Mouse (Mus musculus) heart, postnatal 36 days (tissue): ENCODE measurements around the gene Fadd. TPM values are rescaled to one million over a fixed set of nuclear protein-coding genes. Genes with fewer than 3 reads are reported as not detected.
A peak's percentile ranks its signal among the peaks of the same experiment; 100 is the strongest.

Experiments used
- DNase-seq, 2 experiments: peaks; one replicate each; pipeline ENCODE4 v3.0.0; 2021 to 2022
- intact Hi-C: fragments of 180-260 bp; cut with DNase I; formaldehyde crosslinking; loops from one replicate; pipeline ENCODE4 v1.15.1; 2025
- total RNA-seq, 2 experiments: library from RNA; stranded (reverse); gene quantifications; 2 replicates each; pipeline ENCODE4 v1.2.3; 2021

The Fadd gene
- total RNA-seq, result 1 to 10 TPM; 8.0 to 9.3 TPM

DNA sequence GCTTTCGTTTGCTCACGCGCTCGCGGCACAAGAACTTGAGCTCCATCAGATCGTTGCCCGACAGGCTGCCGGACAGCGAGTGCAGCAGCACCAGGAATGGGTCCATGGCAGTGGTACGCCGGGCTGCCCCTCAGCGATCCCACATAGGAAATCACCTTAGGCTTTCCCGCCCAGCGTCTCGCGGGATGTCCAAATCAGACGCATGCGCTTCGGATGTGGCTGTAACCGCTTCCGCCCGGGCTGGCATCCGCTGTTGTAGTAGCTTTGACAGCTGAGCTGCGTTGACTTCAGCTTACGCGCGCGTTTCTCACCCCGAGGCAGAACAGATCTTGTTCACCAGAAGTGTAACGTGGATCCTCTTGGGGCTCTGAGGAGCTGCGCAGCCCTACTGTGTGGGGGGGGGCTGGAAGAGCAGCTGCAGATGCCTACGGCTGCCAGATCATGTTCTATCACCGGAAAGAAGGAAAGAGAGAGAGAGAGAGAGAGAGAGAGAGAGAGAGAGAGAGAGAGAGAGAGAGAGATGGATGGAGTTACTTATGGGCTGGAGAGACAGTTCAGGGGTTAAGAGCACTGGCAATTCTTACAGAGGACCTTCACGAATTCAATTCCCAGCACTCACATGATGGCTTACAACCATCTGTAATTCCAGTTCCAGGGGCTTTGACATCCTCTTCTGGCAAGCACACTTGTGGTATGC lies at the start of gene Fadd:
TSS of gene Fadd (minus strand) at position 180 of the 697 bp plus-strand sequence.
- intact Hi-C loops, result loop anchor here (5.0 kb wide), 2 partner anchors 95 to 110 kb away; partner anchors contain the start of gene Cttn

DNA sequence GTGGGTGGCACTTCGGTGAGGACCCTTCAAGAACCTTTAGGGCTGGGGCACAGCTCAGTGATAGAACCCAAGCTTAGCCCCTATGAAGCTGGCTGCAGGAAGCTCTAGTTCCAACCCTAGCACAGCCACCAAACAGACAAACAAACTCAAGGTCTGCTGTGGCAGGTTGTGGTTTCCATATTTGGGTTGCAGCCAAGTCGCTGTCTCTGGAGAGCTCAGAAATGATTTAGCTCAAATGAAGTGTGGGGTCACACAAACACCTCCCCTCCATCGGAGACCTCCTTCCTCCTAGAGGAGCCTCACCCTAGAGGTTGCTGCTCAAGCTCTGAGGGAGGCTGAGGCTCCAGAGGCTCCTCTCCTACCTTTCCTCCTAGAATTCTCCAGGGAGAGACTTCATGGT lies 48.4 kb upstream of the Fadd start:
- no peak for DNase-seq

More for the DNA sequence above, at the start of gene Fadd:
- peak; percentile 97 to 98 for DNase-seq

DNA sequence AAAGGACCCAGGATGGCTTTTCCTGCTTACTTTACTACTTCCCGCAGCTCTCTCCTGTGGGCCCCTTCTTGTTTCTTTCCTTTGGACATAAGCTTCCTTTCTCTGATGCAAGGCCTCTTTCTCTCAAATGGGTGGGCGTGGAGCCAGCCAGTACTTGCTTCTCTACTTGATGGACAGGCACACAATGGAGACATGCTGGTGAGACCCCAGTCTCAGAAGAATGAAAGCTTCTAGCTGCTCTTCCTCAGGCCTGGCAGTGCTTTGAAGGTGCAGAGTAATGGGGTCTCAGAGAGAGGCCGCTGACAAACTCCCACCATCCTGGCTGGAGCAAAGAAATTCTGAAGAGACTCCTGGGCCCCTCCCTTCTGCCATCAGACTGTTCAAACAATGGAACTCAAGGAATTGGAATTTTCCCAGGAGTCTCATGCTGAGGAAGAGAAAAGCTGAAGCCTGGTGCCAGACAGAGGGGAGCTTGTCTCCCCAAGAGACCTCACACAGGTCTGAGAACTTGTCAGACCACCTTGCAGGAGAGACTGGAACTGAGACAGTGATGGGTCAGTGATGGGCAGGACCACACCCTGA lies 46.2 kb upstream of the Fadd start:
- no peak for DNase-seq
- intact Hi-C loops, result no loop called here

More for the DNA sequence above, 48.4 kb upstream of the Fadd start:
- intact Hi-C loops, result no loop called here

DNA sequence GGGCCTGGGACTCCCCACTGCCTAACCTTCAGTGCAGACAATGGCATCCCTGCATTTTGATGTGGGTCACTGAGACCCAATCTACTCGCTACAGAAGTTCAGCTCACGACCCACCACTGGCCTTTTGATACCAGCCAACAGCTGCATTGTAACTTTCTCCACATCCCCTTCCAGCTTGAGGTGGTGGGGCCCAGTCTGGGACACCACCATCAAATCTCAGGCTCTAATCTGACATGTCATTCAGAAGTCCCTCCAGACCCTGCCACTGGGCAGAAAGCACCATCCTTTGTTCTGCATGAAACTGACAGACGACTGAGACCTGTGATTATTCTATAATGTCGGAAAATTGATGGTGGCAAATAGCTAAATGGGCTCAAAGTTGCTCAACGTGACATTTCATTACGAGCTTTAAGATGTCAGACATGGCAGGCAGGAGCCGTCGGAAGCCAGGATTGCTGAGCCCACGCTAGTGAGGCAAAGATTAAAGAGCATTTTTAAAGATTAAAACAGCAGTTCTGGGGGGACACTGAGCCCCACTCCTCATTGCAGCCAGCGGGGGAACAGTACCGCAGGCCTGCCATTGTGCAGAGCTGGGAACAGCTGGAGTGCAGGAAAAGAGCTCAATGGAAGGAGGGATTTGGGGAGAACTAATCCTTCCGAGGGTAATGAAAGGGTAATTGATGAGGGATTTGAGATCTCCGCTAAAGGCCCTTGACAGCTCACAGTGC lies 45.5 kb upstream of the Fadd start:
- intact Hi-C loops, result no loop called here
- DNase-seq, result no peak

DNA sequence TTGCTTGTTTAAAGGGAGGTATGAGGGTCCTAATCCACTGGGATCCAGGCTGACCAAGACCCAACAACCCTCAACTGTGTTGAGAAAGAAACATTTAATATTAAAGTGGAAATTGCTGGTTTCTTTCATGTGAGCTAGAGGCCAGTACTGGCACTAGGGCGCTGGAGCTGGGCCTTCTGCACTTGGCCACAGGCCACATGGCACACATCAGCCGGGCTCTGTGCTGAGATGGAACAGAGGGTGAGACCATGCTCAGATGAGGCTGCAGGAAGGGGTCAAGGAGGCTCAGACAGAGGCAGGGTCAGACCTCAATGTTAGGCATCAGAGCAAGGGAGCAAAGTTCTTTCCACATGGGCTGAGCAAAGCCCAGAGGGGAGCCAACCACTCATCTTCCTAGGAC lies 43.8 kb upstream of the Fadd start:
- DNase-seq, result no peak
- intact Hi-C loops, result no loop called here

DNA sequence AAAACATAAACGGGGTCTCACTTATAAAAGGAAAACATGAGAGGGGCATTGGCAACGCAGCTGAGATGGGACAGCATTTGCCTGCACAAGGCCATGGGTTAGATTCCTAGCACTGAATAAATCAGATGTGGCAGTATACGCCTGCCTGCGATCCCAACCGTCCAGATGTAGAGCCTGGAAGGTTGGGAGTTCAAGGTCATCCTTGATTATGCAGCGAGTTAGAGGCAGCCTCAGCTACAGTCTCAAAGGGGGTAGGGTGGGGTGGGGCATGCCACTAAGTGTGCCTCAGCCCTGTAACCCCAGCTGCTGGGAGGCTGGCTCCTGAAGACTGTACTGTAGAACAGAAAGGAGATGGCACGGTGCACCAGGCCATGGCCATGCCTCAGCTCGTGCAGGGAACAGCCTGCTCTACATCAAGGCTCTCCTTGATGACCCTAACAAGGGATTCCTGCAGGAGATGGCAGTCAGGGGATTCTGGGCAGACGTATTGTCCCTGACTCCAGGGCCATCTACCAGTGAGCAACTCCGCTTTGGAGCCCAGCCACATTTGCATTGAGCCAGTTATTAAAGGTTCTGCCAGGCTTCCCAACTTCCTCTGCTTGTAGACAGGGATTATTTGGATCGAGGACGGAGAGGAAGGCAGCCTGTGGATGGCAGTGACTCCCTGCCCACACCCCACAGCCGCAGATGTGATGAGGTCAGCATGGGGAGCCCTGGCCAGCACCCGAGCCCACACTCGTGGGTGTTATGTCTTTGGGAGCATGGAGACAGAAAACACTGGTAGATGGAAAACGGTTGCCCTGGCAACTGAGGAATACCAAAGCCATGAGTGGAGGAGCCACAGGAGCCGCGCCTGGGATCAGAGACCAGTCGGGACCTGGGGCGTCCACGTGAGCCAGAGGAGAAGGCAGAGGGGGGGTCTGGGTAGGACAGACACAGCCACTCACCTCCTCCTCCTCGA lies 38.7 kb upstream of the Fadd start:
- intact Hi-C loops, result no loop called here
- DNase-seq, result no peak

DNA sequence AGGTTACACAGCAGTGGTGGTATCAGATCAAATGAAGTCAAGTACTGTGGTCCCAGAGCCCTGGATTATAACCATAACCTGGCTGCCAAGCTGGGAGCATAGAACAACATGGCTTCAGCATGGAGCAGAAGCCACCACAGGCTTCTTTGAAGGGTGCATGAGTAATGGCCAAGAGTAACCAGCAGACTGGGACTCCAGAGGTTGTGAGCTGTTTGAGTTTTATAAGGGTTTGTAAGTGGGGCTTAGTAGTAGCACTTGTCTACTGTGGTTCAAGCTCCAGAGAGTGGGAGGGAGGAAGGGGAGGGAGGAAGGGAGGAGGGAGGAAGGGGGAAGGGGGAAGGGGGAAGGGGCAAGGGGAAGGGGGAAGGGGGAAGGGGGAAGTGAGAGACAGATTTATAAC lies 38.1 kb upstream of the Fadd start:
- intact Hi-C loops, result no loop called here
- no peak for DNase-seq

DNA sequence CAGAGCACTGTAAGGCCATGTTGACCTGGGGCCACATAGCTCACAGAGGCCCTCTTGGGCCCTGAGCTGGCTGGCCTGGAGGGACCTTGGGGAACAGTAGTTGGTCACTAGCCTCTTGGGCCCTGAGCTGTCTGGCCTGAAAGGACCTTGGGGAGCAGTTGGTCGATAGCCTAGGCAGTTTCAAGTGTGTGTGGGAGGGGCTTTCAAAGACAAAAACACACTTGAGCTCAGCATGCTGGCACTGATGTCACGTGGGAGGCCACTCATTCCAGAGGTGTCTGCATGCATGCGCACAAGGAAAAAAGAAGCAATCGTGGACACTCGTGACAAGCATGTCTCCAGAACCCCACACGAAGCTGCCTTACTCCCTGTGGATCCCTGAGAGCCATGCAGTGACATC lies 33.1 kb upstream of the Fadd start:
- intact Hi-C loops, result no loop called here
- no peak for DNase-seq

DNA sequence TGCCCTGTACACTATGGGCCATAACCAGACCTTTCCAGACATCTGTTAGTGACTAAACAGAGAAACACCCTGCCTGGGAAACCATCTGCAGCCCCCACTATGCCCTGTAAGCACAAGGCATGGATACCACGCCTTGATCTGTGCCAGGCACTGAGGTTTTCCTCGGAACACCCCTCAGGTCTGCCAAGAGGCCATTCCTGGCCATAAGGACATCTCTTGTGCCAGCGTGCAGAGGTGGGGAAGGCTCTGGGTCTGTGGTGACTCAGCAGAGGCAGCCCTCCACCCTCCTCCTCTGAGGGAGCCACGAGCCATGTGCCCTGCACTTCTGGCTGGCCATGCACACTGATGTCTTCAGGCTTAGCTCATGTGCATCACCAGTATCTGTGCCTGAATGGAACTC lies 30.6 kb upstream of the Fadd start:
- no peak for DNase-seq
- intact Hi-C loops, result no loop called here

DNA sequence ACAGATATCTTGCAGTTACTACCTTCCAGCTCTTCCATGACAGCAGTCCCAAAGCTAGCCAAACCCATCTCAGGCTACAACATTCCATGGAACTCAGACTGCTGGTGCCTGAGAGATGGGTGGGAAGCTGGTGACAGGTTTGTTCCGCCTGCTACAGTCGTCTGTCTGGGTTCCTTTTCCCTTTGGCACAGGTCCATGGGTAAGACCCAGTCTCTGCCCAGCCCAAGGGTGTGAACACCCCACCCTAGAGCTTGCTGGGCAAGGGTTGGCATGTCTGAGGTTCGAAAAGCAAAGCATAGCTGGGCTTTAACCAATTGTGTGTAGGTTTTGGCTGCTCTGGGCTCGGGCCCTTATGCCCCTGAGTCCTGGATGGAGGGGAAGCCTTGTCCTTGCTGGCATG lies 30.1 kb upstream of the Fadd start:
- DNase-seq, result no peak
- intact Hi-C loops, result no loop called here

DNA sequence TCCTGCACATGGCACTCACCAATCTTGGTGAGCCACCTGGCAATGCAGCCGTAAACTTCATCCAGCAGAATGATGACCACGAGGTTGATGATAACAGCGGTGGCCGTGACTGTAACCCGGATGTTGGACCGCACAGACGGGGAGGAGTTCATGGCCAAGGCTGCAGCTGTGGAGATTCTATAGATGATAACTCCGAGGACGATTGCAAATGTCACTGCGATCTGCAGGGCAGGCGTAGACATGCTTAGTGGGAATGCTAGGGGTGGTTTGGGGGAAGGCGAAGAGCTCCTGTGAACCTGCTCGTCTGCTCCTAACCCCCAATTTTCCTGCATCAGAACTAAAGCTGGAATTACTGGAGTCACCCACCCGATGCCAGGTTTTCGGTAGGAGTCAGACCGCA lies 29.3 kb upstream of the Fadd start:
- DNase-seq, result no peak
- intact Hi-C loops, result no loop called here

DNA sequence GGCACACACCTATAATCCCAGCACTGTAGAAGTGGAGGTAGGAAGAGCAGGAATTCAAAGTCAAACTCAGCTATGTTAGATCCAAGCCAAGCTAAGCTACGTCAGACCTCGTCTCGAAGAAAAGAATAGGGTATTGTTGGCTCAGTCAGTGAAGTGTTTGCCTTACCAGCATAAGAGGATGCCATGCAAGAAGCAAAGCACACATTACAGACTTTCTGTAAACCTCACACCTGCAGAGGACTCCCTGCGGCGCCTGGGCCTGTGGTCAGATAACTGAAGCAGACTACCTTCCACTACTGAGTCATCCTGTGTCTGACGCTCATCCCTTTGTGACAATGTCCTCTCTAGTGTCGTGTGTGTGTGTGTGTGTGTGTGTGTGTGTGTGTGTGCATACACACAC lies 27.3 kb upstream of the Fadd start:
- DNase-seq, result no peak

DNA sequence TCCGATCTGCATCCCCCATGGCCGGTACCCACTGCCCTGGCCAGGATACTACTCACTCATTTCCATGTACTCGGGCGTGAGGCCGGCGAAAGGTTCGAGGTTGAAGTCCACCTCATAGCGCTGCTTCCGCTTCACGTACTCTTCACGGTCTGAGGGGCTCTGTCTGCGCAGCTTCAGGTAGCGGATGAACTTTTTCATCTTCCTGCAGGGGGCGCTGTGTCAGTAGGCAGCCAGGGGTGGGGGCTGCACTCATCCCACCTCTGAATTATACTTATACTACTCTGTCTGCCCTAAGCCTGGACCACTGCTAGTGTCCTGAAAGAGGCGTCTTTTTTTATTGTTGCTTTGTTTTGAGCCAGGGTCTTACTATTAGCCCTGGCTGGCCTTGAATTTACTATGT lies 25.6 kb upstream of the Fadd start:
- DNase-seq, result no peak
- intact Hi-C loops, result no loop called here

More for the DNA sequence above, 27.3 kb upstream of the Fadd start:
- intact Hi-C loops, result no loop called here

DNA sequence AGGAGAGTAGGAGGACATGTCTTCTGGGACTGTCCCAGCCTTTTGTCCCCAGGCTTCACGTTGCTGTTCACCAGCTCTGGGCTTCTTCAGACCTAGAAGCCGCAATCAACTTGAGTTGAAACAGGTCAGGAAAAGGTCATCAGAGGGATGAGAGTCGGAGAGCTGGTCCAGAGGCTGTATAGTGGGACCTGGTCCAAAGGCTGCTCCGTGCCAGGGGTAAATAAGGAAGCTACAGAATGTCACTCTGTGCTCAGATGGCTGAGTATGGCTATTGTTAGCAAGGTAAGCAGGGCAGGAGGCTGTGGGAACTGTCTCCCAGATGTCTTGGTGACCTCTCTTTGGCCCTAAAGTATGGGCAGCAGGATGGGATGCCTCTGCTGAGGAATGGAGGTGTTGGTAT lies 22.5 kb upstream of the Fadd start:
- no peak for DNase-seq
- intact Hi-C loops, result no loop called here

DNA sequence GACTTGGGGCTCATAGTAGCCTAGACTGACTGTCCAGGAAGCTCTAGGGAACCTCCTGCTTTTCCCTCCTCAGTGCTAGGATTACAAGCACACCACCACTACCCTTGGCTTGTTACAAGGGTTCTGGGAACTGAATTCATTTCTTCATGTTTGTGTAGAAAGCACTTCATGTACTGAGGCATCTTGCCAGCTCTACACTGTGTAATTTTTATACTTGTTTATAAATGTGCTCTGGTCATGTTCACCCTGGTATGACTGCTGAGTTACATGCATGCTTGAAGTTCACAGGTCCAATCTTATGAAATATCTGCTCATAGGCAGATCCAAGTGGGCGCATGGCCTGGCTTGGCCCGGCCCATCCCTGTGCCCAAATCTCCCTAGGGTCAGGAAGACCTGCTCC lies 22.0 kb upstream of the Fadd start:
- DNase-seq, result no peak
- intact Hi-C loops, result no loop called here

DNA sequence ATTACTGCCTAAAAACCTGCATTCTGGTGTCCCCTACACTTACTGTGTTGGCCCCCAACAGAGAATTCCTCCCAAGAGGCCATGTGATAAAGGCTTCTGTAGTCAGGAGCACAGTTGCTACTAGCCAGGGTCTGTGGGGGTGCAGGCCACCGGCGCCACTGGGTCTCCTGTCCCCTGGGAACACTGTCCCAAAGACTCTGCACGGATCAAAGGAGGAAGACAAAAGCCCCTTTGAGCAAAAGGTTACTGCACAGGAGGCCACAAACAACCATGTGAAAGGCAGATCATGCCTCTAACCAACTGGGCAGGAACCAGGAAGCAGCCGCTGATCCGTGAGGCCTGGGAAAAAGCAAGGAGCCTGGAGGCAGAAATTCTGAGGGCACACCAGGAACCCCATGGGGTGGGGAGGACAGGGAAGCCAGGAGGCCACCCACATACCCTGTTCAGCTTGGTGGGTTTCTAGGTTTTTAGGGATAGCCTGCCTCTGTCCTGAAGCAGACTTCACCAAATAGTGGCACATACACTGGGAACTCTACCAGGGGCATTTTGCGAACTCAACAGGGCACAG lies 18.2 kb upstream of the Fadd start:
- intact Hi-C loops, result no loop called here
- no peak for DNase-seq

DNA sequence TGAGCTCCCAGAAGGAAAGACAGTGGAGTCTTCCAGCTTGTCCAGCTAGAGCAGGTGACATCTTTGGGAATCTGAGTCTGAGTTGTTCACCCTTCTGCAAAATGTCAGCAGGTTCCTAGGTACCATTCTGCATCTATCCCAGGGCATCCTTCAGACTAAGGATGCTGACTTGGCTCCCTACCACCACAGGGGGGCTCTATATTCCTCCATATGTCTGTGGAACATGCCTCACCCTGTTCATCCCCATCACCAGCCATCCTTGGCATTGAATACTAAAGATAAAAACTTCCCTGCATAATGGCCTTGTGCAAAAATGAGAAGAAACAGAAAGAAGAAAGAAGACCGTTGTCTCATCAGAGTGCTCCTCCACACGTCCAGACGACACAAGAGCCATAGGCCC lies 7.2 kb upstream of the Fadd start:
- no peak for DNase-seq
- intact Hi-C loops, result no loop called here

DNA sequence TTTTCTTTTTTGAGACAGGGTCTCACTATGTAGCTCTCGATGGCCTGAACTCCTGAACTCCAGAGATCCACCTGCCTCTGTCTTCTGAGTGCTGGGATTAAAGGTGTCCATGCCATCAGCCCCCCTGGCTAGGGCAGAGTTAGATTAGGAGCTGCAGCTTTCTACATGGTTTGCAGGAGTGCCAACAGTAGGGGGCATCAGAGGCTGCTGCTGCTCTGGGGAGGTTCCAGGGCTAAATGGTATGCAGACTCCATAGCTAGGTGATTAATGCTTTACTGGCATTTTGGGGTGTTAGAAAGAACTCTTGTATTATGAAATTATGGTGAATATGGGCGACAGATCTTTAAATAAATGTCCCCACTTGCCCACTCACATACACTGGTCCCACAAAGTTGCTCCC lies 5.0 kb upstream of the Fadd start:
- DNase-seq, result peak in 1 of 2 experiments; percentile 40
- intact Hi-C loops, result no loop called here

DNA sequence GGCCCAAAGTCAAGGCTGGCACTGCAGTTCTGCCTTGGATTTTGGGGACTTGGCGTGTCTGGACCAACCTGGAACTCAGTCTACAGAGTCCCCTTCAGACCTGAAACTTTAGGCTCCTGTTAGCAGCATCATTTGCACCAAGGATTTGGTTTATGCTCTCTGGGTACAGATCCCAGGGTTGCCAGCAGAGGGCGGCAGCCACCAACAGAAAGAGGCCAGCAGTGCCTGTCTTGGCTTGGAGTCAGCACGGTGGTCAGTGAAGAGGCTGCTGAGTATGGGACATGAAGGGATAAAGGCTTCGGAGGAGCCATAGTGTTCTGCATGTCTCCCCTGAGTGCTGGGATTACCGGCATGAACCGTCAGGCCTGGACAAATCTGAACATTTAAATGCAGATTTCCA lies 3.4 kb upstream of the Fadd start:
- DNase-seq, result peak; percentile 61 to 72
- intact Hi-C loops, result loop anchor here (1.0 to 2.0 kb wide), 2 partner anchors 191 to 309 kb away; no protein-coding TSS in a partner anchor

DNA sequence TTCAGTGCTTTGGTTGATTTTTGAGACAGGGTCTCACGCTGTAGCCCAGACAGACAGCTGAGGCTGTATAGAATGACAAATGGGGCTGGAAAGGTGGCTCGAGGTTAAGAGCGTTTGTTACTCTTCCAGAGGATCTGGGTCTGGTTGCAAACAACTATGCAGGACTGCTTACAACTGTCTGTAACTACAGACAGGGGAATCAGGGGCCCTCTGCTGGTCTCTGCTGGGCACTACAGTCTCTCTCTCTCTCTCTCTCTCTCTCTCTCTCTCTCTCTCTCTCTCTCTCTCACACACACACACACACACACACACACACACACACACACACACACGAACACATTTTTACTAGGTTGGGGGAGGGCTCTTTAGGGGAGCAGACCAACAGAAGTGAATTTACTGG lies 1.4 kb upstream of the Fadd start:
- peak; percentile 31 to 52 for DNase-seq
- intact Hi-C loops, result loop anchor here (2.0 to 5.0 kb wide), 3 partner anchors 96 to 311 kb away; partner anchors contain the start of gene Cttn
